Mouse (Mus musculus): ENCODE data around the gene Zfp652. TPM values are rescaled to one million over a fixed set of nuclear protein-coding genes. Genes with fewer than 3 reads are reported as not detected.
A peak's percentile ranks its signal among the peaks of the same experiment; 100 is the strongest.

Zfp652 gene
- polyA plus RNA-seq, 1 experiment from 2014 or later: 26.6 TPM

DNA sequence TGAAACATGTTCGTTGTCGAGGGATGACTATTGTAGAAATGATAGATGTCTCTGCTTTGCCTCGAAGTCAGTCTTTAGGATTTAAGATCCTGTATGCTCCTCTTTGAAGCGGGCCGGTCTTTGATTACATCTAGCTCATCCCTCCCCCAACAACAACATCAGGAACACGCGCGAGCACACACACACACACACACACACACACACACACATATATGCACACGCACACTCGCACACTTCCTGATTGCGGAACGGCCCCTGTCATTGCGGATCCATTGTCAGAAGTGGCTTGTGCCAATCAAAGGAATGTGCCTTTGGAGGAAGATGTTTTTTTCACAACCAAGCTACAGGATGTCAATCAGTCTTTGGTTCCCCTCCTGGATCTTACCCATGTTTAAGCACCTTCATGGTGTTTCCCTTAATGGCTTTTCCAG is 1.4 kb downstream of the Zfp652 start:
- ATAC-seq (ENCODE audit: insufficient number of reproducible peaks, low FRiP score, low TSS enrichment, low read depth): no peak
- WGBS: 0% methylated on average over 13 of the region's 13 CpGs
- Histone ChIP-seq H3K4me3 (peak overlapping the region; percentile 74), H3K9ac (peak overlapping the region; percentile 84), H3K4me2 (peak overlapping the region; percentile 82), H3K36me3 (no peaks in the 10 kb centered on the region), H3K27me3 (no peaks in the 10 kb centered on the region), H3K9me3 (no peaks in the 10 kb centered on the region), H3K27ac (peak overlapping the region; percentile 98; the same call in 1 of the 2 replicates), H3K4me1 (peaks cover 31% of the 10 kb centered on the region)

DNA sequence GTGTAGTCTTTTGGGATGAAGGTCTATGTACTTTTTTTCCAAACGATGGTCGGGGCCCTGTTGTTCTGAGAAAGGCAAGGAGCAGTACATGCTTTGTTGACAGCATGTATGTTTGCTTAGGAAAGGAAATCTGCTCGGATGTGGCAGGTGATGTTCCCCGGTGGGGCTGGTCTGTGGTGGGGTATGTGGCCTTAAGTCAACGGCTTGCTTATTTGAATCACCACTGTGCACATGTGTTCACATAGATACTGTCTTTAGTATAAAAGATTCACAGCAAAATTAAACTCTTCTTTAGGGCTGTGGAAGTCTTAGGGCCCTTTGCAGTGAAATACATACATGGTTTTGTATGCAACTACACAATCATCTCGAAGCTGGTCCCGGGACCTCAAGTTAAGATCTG is 1.9 kb downstream of the Zfp652 start:
- Histone ChIP-seq H3K9ac (0 out of 2 replicates have a peak overlapping the region, but pooled peaks have one; percentile 84), H3K27ac (no peak overlapping the region), H3K4me1 (peaks cover 31% of the 10 kb centered on the region), H3K9me3 (no peaks in the 10 kb centered on the region), H3K4me2 (peak overlapping the region; percentile 82), H3K36me3 (no peaks in the 10 kb centered on the region), H3K27me3 (no peaks in the 10 kb centered on the region), H3K4me3 (peak overlapping the region; percentile 74)
- no peak for ATAC-seq (ENCODE audit: insufficient number of reproducible peaks, low FRiP score, low TSS enrichment, low read depth)
- 34% methylated on average over 7 of the region's 7 CpGs for WGBS

DNA sequence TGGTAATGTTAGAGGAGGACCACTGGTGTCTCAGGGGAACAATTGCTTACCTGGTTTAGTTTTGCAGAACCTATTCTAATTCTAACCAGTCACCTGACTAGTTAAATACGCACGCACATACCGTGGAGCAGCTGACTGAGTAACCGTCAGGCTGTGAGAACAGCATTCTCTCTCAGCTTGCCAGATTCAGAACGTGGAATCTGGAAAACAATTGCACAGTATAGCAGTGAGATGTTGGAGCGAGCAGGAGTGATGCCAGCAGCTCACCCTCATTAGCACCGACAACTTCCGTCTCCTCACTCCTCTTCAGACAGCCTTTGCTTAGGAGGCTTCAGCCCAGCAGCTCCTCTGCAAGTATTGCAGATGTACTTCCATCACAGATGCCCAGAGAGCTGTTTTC is 3.7 kb downstream of the Zfp652 start:
- H3K4me2 ChIP-seq: no peak overlapping the region
- WGBS: 44% methylated on average over 8 of the region's 8 CpGs

DNA sequence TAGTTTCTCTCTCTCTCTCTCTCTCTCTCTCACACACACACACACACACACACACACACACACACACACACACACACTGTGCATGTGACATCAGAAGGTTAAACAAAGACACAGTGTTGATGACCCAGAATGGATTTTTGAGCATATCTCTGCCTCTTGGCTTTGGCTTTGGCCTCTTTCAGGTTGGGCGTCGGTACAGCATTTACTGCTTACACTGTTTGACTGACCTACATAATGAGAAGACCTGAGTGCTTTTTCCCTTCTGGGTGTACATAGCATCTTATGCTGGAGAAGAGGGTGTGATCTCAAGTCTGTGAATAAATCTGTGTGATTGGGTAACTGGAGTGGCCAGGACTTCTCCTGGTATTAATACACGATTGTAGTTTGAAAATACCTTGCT is 6.9 kb downstream of the Zfp652 start:
- no peak overlapping the region for H3K9ac ChIP-seq
- ATAC-seq (ENCODE audit: insufficient number of reproducible peaks, low FRiP score, low TSS enrichment, low read depth): no peak
- H3K36me3 ChIP-seq: no peaks in the 10 kb centered on the region
- H3K27ac ChIP-seq: no peak overlapping the region
- H3K9me3 ChIP-seq: no peaks in the 10 kb centered on the region
- peaks cover 20% of the 10 kb centered on the region for H3K4me1 ChIP-seq
- H3K4me2 ChIP-seq: no peak overlapping the region
- no peak overlapping the region for H3K4me3 ChIP-seq
- WGBS: 87% methylated on average over 3 of the region's 3 CpGs
- H3K27me3 ChIP-seq: no peaks in the 10 kb centered on the region

More for the DNA sequence above, 3.7 kb downstream of the Zfp652 start:
- Histone ChIP-seq H3K4me3 (no peak overlapping the region), H3K27ac (no peak overlapping the region), H3K36me3 (no peaks in the 10 kb centered on the region), H3K4me1 (peaks cover 31% of the 10 kb centered on the region), H3K9ac (no peak overlapping the region), H3K9me3 (no peaks in the 10 kb centered on the region), H3K27me3 (no peaks in the 10 kb centered on the region)
- no peak for ATAC-seq (ENCODE audit: insufficient number of reproducible peaks, low FRiP score, low TSS enrichment, low read depth)

DNA sequence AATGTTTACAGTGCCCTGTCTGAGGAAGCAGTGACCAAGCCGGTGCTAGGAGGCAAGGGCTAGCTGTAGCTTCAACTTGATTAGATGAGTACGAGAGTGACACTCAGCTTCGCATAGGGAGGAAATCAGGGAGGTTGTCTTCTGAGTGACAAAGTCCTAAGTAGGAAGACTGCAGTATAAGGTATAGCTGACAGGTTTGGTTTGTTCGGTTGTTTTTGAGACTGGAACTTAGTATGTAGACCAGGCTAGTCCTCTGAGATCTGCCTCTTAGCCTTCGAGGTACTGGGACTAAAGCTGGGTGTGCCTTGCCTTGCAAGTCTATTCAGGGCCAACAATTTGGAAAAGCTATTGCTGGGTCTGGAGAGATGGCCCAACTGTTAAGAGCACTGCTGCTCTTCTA is 10.8 kb downstream of the Zfp652 start, which contains the start of gene B130006D01Rik:
Gene B130006D01Rik, plus strand, starts transcription at position 301 of the 400 bp plus-strand sequence.
- Histone ChIP-seq H3K4me3 (no peak within 1 kb of the TSS), H3K27ac (no peak within 1 kb of the TSS), H3K4me2 (no peak within 1 kb of the TSS), H3K9me3 (no peaks in the 10 kb centered on the region), H3K9ac (no peak within 1 kb of the TSS), H3K36me3 (no peaks in the 10 kb centered on the region), H3K27me3 (no peaks in the 10 kb centered on the region), H3K4me1 (no peaks in the 10 kb centered on the region)
- WGBS: 94% methylated on average over 5 of the region's 5 CpGs
- no peak for ATAC-seq (ENCODE audit: insufficient number of reproducible peaks, low FRiP score, low TSS enrichment, low read depth)

DNA sequence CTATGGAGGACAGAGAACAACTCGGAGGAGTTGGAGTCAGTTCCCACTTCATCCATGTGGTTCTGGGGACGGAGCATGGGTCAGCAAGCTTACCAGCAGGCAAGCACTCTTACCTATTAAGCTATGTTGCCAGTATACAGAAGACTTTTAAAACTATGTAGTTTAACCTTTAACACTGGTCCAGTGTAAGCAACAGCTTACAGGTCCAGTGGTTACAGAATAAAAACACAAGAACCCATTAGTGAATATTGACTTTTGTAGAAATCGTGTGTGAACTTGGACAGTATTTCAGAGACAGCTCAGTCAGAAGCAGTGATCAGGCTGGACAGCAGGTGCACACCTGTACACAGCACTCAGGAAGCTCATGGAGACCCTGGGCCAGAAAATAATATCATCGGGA is 12.0 kb downstream of the Zfp652 start:
- Histone ChIP-seq H3K9me3 (no peaks in the 10 kb centered on the region), H3K4me1 (no peaks in the 10 kb centered on the region), H3K4me3 (no peak overlapping the region), H3K36me3 (no peaks in the 10 kb centered on the region), H3K4me2 (no peak overlapping the region), H3K27me3 (no peaks in the 10 kb centered on the region), H3K9ac (no peak overlapping the region), H3K27ac (no peak overlapping the region)
- WGBS: 93% methylated on average over 4 of the region's 4 CpGs
- ATAC-seq (ENCODE audit: insufficient number of reproducible peaks, low FRiP score, low TSS enrichment, low read depth): no peak

DNA sequence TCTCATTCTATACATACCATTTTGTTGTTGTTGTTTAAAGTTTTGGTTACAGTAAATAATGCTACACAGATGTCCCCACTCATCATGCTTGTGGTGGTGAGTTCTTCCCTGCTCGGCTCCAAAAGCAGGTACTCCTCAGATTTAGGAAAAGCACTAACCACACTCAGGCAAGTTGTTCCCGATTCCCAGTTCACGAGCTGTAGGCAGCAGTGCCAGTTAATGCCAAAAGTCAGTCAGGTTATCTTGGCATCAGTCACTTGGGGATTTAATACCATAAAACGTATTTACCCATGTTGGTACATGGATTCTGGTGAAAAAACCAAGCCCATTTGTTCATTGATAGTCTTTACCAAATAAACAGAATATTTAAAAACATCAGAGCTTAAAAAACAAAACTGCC is 13.7 kb downstream of the Zfp652 start:
- H3K36me3 ChIP-seq: no peaks in the 10 kb centered on the region
- no peak for ATAC-seq (ENCODE audit: insufficient number of reproducible peaks, low FRiP score, low TSS enrichment, low read depth)
- H3K9ac ChIP-seq: no peak overlapping the region
- H3K4me3 ChIP-seq: no peak overlapping the region
- no peak overlapping the region for H3K27ac ChIP-seq
- no peaks in the 10 kb centered on the region for H3K4me1 ChIP-seq
- H3K4me2 ChIP-seq: no peak overlapping the region
- WGBS: 62% methylated on average over 4 of the region's 4 CpGs
- no peaks in the 10 kb centered on the region for H3K9me3 ChIP-seq
- H3K27me3 ChIP-seq: no peaks in the 10 kb centered on the region

DNA sequence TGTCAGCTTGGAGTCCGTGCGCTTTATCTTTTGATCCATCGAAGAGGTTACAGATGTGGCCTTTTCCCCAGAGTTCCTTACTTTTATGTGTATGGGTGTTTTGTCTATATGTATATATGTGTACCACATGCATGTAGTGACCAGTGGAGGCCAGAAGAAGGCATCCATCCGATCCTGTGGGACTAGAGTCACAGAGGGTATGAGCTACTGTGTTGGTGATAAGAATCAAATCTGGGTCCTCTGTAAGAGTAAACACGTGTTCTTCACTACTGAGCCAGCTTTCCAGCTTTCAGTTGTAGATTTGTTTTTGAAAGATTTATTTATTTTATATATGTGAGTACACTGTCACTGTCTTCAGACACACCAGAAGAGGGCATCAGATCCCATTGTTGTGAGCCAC is 15.5 kb downstream of the Zfp652 start:
- H3K27me3 ChIP-seq: no peaks in the 10 kb centered on the region
- no peaks in the 10 kb centered on the region for H3K9me3 ChIP-seq
- WGBS: 92% methylated on average over 5 of the region's 5 CpGs
- no peak overlapping the region for H3K4me2 ChIP-seq
- H3K4me3 ChIP-seq: no peak overlapping the region
- H3K36me3 ChIP-seq: no peaks in the 10 kb centered on the region
- H3K4me1 ChIP-seq: no peaks in the 10 kb centered on the region
- ATAC-seq (ENCODE audit: insufficient number of reproducible peaks, low FRiP score, low TSS enrichment, low read depth): no peak
- no peak overlapping the region for H3K27ac ChIP-seq
- H3K9ac ChIP-seq: no peak overlapping the region

DNA sequence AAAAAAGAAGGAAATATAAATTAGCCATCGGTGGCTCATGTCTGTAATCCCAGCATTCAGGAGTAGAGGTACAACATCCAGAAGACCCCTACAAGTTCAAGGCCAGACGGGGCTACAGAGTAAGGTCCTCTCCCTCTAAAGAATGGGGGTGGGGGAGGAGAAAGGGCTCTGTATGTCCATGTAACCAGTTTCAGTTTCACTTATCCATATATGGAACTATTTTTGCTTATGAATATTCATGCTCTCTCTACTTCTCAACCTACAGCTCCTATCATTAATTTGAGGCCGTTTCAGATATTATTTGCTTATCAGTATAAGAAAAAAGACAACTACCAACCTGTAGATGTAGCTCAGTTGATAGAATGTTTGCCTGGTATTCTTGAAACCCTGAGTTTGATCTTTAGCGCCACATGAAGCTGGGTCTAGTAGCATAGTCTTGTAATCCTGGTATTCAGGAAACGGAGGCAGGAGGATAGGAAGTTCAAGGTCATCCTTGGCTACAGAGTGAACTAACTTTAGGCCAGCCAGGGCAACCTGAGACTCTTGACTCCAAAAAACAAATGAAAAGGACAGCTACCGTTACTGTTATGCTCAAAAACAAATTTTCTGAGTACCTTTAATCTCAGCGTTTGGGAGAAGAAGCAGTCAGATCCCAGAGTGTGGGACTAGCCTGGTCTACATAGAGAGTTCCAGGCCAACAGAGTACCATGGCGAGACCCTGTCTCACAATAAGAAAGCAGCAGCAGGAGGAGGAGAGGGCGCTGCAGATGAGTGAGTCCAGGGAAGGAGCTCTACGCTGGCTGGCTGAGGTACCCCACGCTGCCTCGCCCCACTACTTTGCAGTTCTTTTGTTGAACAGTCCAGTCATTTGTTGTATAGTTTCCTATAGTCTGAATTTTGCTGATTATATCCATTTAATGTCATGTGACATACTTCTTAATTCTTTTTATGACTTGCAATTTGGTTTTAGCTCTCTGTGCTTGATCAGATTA is 16.7 kb downstream of the Zfp652 start:
- WGBS: 82% methylated on average over 12 of the region's 12 CpGs
- H3K4me2 ChIP-seq: no peak overlapping the region
- no peak for ATAC-seq (ENCODE audit: insufficient number of reproducible peaks, low FRiP score, low TSS enrichment, low read depth)

DNA sequence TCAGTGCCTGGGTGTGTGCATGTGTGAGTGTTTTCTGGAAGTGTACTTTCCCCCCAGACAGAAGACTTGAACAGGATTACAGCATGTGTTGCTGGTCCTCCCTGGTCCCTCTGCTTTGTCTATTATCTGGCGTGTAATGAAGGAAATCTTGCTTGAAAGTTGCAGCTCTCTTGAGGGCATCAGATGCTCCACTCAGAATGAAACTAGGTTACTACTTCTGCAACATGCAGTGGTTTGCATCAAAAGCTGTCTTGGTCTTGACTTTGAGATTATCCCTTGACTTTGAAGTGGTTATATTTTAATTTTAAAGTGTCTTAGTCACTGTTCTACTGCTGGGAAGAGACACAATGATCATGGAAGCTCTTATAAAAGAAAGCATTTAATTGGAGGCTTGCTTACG is 22.0 kb downstream of the Zfp652 start:
- ATAC-seq (ENCODE audit: insufficient number of reproducible peaks, low FRiP score, low TSS enrichment, low read depth): no peak
- H3K27ac ChIP-seq: no peak overlapping the region
- no peaks in the 10 kb centered on the region for H3K36me3 ChIP-seq
- no peak overlapping the region for H3K4me3 ChIP-seq
- WGBS: 93% methylated on average over 2 of the region's 2 CpGs
- H3K4me1 ChIP-seq: no peaks in the 10 kb centered on the region
- H3K27me3 ChIP-seq: no peaks in the 10 kb centered on the region
- H3K4me2 ChIP-seq: no peak overlapping the region
- H3K9ac ChIP-seq: no peak overlapping the region
- H3K9me3 ChIP-seq: no peaks in the 10 kb centered on the region

More for the DNA sequence above, 16.7 kb downstream of the Zfp652 start:
- Histone ChIP-seq H3K9me3 (no peaks in the 10 kb centered on the region), H3K9ac (no peak overlapping the region), H3K27me3 (no peaks in the 10 kb centered on the region), H3K36me3 (no peaks in the 10 kb centered on the region), H3K4me3 (no peak overlapping the region), H3K4me1 (no peaks in the 10 kb centered on the region), H3K27ac (no peak overlapping the region)

DNA sequence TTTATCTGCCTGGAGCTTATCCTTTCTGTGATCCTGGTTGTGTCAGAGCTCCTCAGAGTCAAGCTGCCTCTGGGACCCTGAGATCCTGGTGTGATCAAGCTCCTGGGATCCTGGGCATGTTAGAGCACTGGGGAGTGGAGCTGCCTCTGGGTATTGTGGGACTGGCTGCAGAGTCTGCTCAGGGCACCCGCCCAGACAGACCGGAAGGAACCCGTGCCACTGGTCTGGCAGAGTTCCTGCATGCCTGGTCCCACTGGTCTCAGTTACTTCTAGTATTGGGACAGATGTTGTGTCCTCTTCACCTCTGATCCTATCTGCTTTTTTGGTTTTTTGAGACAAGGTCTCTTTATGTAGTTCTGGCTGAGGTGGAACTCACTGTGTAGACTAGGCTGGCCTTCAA is 25.3 kb downstream of the Zfp652 start:
- ATAC-seq (ENCODE audit: insufficient number of reproducible peaks, low FRiP score, low TSS enrichment, low read depth): no peak

DNA sequence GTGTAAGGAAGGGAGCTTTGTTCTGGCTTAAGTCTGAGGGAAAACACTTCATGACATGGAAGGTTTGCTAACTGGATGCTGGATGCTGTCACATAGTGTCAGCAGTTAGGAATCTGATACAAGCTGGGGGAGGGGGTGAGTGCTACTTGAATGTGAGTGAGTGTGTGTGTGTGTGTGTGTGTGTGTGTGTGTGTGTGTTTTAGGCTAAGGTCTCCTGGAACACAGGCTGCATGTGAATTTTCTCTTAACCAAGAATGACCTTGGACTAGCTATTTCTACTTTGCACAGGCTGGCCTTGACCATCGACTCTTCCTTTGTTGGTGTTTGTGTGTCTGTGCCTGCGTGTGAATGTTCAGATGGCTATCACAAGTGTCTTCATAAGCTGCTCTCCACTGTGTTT is 32.0 kb downstream of the Zfp652 start:
- Histone ChIP-seq H3K4me3 (no peak overlapping the region), H3K27ac (no peak overlapping the region), H3K9me3 (no peaks in the 10 kb centered on the region), H3K9ac (no peak overlapping the region), H3K4me1 (no peaks in the 10 kb centered on the region), H3K27me3 (no peaks in the 10 kb centered on the region), H3K4me2 (no peak overlapping the region), H3K36me3 (peaks cover 12% of the 10 kb centered on the region)
- ATAC-seq (ENCODE audit: insufficient number of reproducible peaks, low FRiP score, low TSS enrichment, low read depth): no peak
- WGBS: 96% methylated on average over 2 of the region's 2 CpGs

More for the DNA sequence above, 25.3 kb downstream of the Zfp652 start:
- Histone ChIP-seq H3K27ac (no peak overlapping the region), H3K9ac (no peak overlapping the region), H3K4me3 (no peak overlapping the region), H3K36me3 (no peaks in the 10 kb centered on the region), H3K9me3 (no peaks in the 10 kb centered on the region), H3K27me3 (no peaks in the 10 kb centered on the region), H3K4me2 (no peak overlapping the region), H3K4me1 (no peaks in the 10 kb centered on the region)
- 77% methylated on average over 3 of the region's 3 CpGs for WGBS

All from limb, embryonic 15.5 days (tissue).